ENCODE assay signal across 17 mouse cellular contexts in the genomic region with DNA sequence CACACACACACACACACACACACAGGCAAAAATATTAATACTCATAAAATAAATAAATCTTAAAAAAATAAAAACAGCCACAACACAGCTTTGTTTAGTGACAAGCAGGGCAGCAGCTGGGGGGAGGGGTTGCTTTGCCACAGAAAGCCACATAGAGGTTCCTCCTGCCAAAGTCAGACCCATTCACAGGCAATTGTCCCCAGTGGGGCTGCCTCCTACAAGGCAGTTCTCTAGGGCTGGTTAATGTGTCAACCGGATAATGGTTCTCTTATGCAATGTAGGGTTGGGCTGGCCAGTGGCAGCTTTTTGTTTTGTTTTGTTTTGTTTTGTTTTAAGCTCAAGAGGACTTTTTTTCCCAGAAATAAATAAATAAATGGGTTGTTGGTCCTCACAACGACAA. TPM values are rescaled to one million over a fixed set of nuclear protein-coding genes. Genes with fewer than 3 reads are reported as not detected.
DNase-seq lines count a peak whose midpoint lies in the region; ATAC-seq and TF ChIP-seq lines count a peak whose summit lies in the region.
"Had no signal": no experiment of that assay in that cellular context is flagged by ENCODE, and none has a peak within 500 bp of the region (broad histone marks: within the 10 kb centered on the region; RNA-seq: fewer than 3 reads in every experiment).

No protein-coding gene starts in this region.

- peaks cover 98% of the 10 kb centered on the region for H3K79me2 ChIP-seq in C2C12 (ENCODE audit: control insufficient read depth, insufficient read depth)

- H3K4me2 ChIP-seq in hindbrain, embryonic 16.5 days (ENCODE audit: low read length), result no peak overlapping the region
- no peak overlapping the region for H3K4me2 ChIP-seq in hindbrain, postnatal 0 days (ENCODE audit: low read depth, low read length)
- H3K4me2 ChIP-seq: embryonic facial prominence, embryonic 12.5 days; liver, embryonic 11.5 days had no signal

- DNase-seq in hindbrain, embryonic 10.5 days (ENCODE audit: low spot score), result no peak
- DNase-seq in hindbrain, postnatal 0 days (ENCODE audit: low spot score), result peak; percentile 53
- DNase-seq in kidney, postnatal 10 days, result peak; percentile 70
- DNase-seq in heart, postnatal 14 days, result no peak
- DNase-seq in limb, embryonic 10.5 days (ENCODE audit: low spot score), result no peak
- no peak for DNase-seq in left cerebral cortex, postnatal 14 days (ENCODE audit: low spot score in 2 of 2)
- DNase-seq: cerebellum, adult 9-11 months; heart, adult 11 months; heart, postnatal 10 days; layer of hippocampus, postnatal 36 days had no signal

- H3K27ac ChIP-seq in hindbrain, embryonic 10.5 days, result peak overlapping the region; percentile 23; the same call in 1 of the 2 replicates
- H3K27ac ChIP-seq in hindbrain, embryonic 16.5 days (ENCODE audit: low read depth, low read length), result no peak overlapping the region
- H3K27ac ChIP-seq in hindbrain, postnatal 0 days, result peak overlapping the region; percentile 36; the same call in 1 of the 2 replicates
- H3K27ac ChIP-seq in limb, embryonic 10.5 days, result no peak overlapping the region
- H3K27ac ChIP-seq: embryonic facial prominence, embryonic 12.5 days had no signal

- peaks cover 28% of the 10 kb centered on the region for H3K4me1 ChIP-seq in hindbrain, embryonic 10.5 days (replicated peaks)
- H3K4me1 ChIP-seq in hindbrain, embryonic 16.5 days (ENCODE audit: control insufficient read depth, insufficient read depth, low read depth, low read length), result peaks cover 18% of the 10 kb centered on the region
- 0 out of 2 replicates have a peak, but pooled peaks cover 3% of the 10 kb centered on the region for H3K4me1 ChIP-seq in hindbrain, postnatal 0 days (ENCODE audit: insufficient read depth, low read length)
- peaks cover 39% of the 10 kb centered on the region for H3K4me1 ChIP-seq in limb, embryonic 10.5 days

- H3K9me3 ChIP-seq in hindbrain, embryonic 10.5 days, result no peaks in the 10 kb centered on the region
- H3K9me3 ChIP-seq in hindbrain, embryonic 16.5 days (ENCODE audit: control insufficient read depth, low read length), result no peaks in the 10 kb centered on the region
- H3K9me3 ChIP-seq in hindbrain, postnatal 0 days (ENCODE audit: low read length), result no peaks in the 10 kb centered on the region
- H3K9me3 ChIP-seq in limb, embryonic 10.5 days (replicated peaks), result no peaks in the 10 kb centered on the region
- H3K9me3 ChIP-seq: embryonic facial prominence, embryonic 12.5 days had no signal

- peaks cover 89% of the 10 kb centered on the region for H3K79me3 ChIP-seq in C2C12 (ENCODE audit: low read depth)

- no peak for ATAC-seq in hindbrain, embryonic 16.5 days
- ATAC-seq in hindbrain, postnatal 0 days, result no peak
- ATAC-seq: forebrain, embryonic 16.5 days had no signal

- WGBS in hindbrain, embryonic 10.5 days, result 48% methylated on average over 2 of the region's 2 CpGs
- 23% methylated on average over 2 of the region's 2 CpGs for WGBS in hindbrain, embryonic 16.5 days
- WGBS in hindbrain, postnatal 0 days, result 14% methylated on average over 2 of the region's 2 CpGs
- 75% methylated on average over 2 of the region's 2 CpGs for WGBS in limb, embryonic 10.5 days

- no peak overlapping the region for H3ac ChIP-seq in C2C12 (ENCODE audit: control insufficient read depth, insufficient read length, low read depth)

- H3K9ac ChIP-seq in hindbrain, embryonic 16.5 days (ENCODE audit: low read depth, low read length), result no peak overlapping the region
- no peak overlapping the region for H3K9ac ChIP-seq in hindbrain, postnatal 0 days (replicated peaks; ENCODE audit: low read length)
- H3K9ac ChIP-seq: embryonic facial prominence, embryonic 12.5 days had no signal

- intact Hi-C loops in heart, postnatal 14 days (cut with DNase I), result no loop called here
- intact Hi-C loops in left cerebral cortex, postnatal 14 days (cut with DNase I), result no loop called here

- H3K27me3 ChIP-seq in hindbrain, embryonic 10.5 days (ENCODE audit: insufficient read depth, poor library complexity, severe bottlenecking), result no peaks in the 10 kb centered on the region
- no peaks in the 10 kb centered on the region for H3K27me3 ChIP-seq in hindbrain, embryonic 16.5 days (replicated peaks; ENCODE audit: control insufficient read depth, insufficient read depth, low read length)
- no peaks in the 10 kb centered on the region for H3K27me3 ChIP-seq in C2C12 (ENCODE audit: control insufficient read depth, insufficient read depth, insufficient read length)
- H3K27me3 ChIP-seq in hindbrain, postnatal 0 days (ENCODE audit: insufficient read depth, low read length), result no peaks in the 10 kb centered on the region
- H3K27me3 ChIP-seq in limb, embryonic 10.5 days (ENCODE audit: low read depth, poor library complexity, severe bottlenecking), result no peaks in the 10 kb centered on the region
- H3K27me3 ChIP-seq: embryonic facial prominence, embryonic 12.5 days had no signal

- H3K4me3 ChIP-seq in hindbrain, embryonic 10.5 days, result no peak overlapping the region
- H3K4me3 ChIP-seq in hindbrain, embryonic 16.5 days (ENCODE audit: low read length), result no peak overlapping the region
- no peak overlapping the region for H3K4me3 ChIP-seq in C2C12 (ENCODE audit: insufficient read depth, poor library complexity, severe bottlenecking)
- H3K4me3 ChIP-seq in hindbrain, postnatal 0 days (ENCODE audit: low read length), result no peak overlapping the region
- H3K4me3 ChIP-seq in limb, embryonic 10.5 days, result no peak overlapping the region
- H3K4me3 ChIP-seq: embryonic facial prominence, embryonic 12.5 days had no signal

- no peak for TF ChIP-seq CTCF in C2C12 (IDR thresholded peaks at IDR 0.05; ENCODE audit: control insufficient read depth, insufficient read depth, insufficient read length)
- TF ChIP-seq CTCF in hindbrain, postnatal 0 days (IDR thresholded peaks at IDR 0.05; ENCODE audit: low read depth), result no peak

- H3K36me3 ChIP-seq in hindbrain, embryonic 10.5 days, result 0 out of 2 replicates have a peak, but pooled peaks cover 3% of the 10 kb centered on the region
- no peaks in the 10 kb centered on the region for H3K36me3 ChIP-seq in hindbrain, embryonic 16.5 days (ENCODE audit: control insufficient read depth, insufficient read depth, low read length)
- H3K36me3 ChIP-seq in C2C12 (ENCODE audit: control insufficient read depth, insufficient read depth), result peaks cover 30% of the 10 kb centered on the region
- H3K36me3 ChIP-seq in hindbrain, postnatal 0 days (ENCODE audit: insufficient read depth, low read length), result no peaks in the 10 kb centered on the region
- peaks cover 49% of the 10 kb centered on the region for H3K36me3 ChIP-seq in limb, embryonic 10.5 days
- H3K36me3 ChIP-seq: embryonic facial prominence, embryonic 12.5 days had no signal

TF ChIP-seq in C2C12, 6 proteins besides CTCF, POLR2A, EP300 and RAD21:
- TF ChIP-seq FOSL1 (IDR thresholded peaks at IDR 0.05; ENCODE audit: insufficient read depth, low read length, poor library complexity, severe bottlenecking) (no peak), MYOD1 (IDR thresholded peaks at IDR 0.05; ENCODE audit: control insufficient read depth, insufficient read length, low read depth) (no peak), MYOG (IDR thresholded peaks at IDR 0.05; ENCODE audit: control insufficient read depth, extremely low read depth, insufficient read length) (no peak), USF1 (IDR thresholded peaks at IDR 0.05; ENCODE audit: low read depth) (no peak), MAX (IDR thresholded peaks at IDR 0.05) (no peak), CEBPB (IDR thresholded peaks at IDR 0.05; ENCODE audit: low read depth) (peak; percentile 10)

RNA-seq across cellular contexts. Expression of a gene that starts 11.3 kb away (rescaled TPM):
- polyA plus RNA-seq in hindbrain, embryonic 10.5 days (2016; fragmentation: Nextera tagmentation; extraction: Ambion mirVana), result 12.7 and 14.0 TPM in 2 replicates
- 18.4 and 21.0 TPM in 2 replicates for polyA plus RNA-seq in hindbrain, embryonic 16.5 days (2015; fragmentation: Nextera tagmentation; extraction: Ambion mirVana)
- polyA plus RNA-seq in C2C12 (2012; fragmentation: generic; extraction: Trizol), result 59.6 TPM
- 51.2 and 52.9 TPM in 2 replicates for total RNA-seq in hindbrain, postnatal 0 days (2014; rRNA removed)
- 10.9 and 13.4 TPM in 2 replicates for polyA plus RNA-seq in hindbrain, postnatal 0 days (2015; fragmentation: Nextera tagmentation; extraction: Ambion mirVana)
- 10 to 100 TPM; 10.4 to 14.1 TPM for total RNA-seq in heart, postnatal 14 days (2021)
- 23.7 and 32.6 TPM in 2 replicates for polyA plus RNA-seq in limb, embryonic 10.5 days (2016; fragmentation: Nextera tagmentation; extraction: Ambion mirVana)
- total RNA-seq in left cerebral cortex, postnatal 14 days (2021), result 10 to 100 TPM; 37.3 to 41.9 TPM

RNA-seq across cellular contexts. Expression of a gene that starts 58.6 kb away (rescaled TPM):
- polyA plus RNA-seq in hindbrain, embryonic 10.5 days (2016; fragmentation: Nextera tagmentation; extraction: Ambion mirVana), result not detected in 2 replicates
- polyA plus RNA-seq in hindbrain, embryonic 16.5 days (2015; fragmentation: Nextera tagmentation; extraction: Ambion mirVana), result 0.16 and 0.23 TPM in 2 replicates
- not detected for polyA plus RNA-seq in C2C12 (2012; fragmentation: generic; extraction: Trizol)
- not detected in 2 replicates for total RNA-seq in hindbrain, postnatal 0 days (2014; rRNA removed)
- polyA plus RNA-seq in hindbrain, postnatal 0 days (2015; fragmentation: Nextera tagmentation; extraction: Ambion mirVana), result 0.21 TPM in 2 replicates
- not detected for total RNA-seq in heart, postnatal 14 days (2021)
- not detected in 2 replicates for polyA plus RNA-seq in limb, embryonic 10.5 days (2016; fragmentation: Nextera tagmentation; extraction: Ambion mirVana)
- under 1 TPM in 1 of 2 experiments, not detected in 1; 0.26 TPM for total RNA-seq in left cerebral cortex, postnatal 14 days (2021)
- total RNA-seq: heart, postnatal 10 days; layer of hippocampus, postnatal 36 days; megakaryocyte-erythroid progenitor cell, adult 5-6 weeks had no signal
- polyA plus RNA-seq: embryonic facial prominence, embryonic 12.5 days; forebrain, embryonic 16.5 days; liver, embryonic 11.5 days; neural tube, embryonic 11.5 days had no signal

Comparison
In these comparisons a context has a peak if more than half of its experiments do, and no peak if none do; other contexts are left out.
1. DNase-seq: peak in hindbrain, postnatal 0 days (single experiment) and kidney, postnatal 10 days (single experiment); none in hindbrain, embryonic 10.5 days (single experiment), heart, postnatal 14 days (0 of 2), limb, embryonic 10.5 days (single experiment) and left cerebral cortex, postnatal 14 days (0 of 2).
2. H3K27ac ChIP-seq: peak in hindbrain, embryonic 10.5 days (single experiment) and hindbrain, postnatal 0 days (single experiment); none in hindbrain, embryonic 16.5 days (single experiment) and limb, embryonic 10.5 days (single experiment).